Mouse (Mus musculus) heart, adult 2 months (tissue): Measurements from ENCODE around the gene Gimap5. TPM values are rescaled to one million over a fixed set of nuclear protein-coding genes. Genes with fewer than 3 reads are reported as not detected.
A peak's percentile ranks its signal among the peaks of the same experiment; 100 is the strongest.

ENCODE experiments used
- DNase-seq, 2 experiments: peaks; one replicate each; pipeline ENCODE4 v3.0.0; 2021
- H3K27ac ChIP-seq: fragments of 200-600 bp; 2 replicates; pipeline ENCODE4 v1.8.1; 2022
- H3K27me3 ChIP-seq: fragments of 200-500 bp; 2 replicates; pipeline ENCODE4 v1.6.1; 2012; ENCODE audit warnings: mild to moderate bottlenecking, low read length, inconsistent platforms, mixed read lengths; ENCODE audit not compliant: control insufficient read depth, insufficient read depth
- H3K36me3 ChIP-seq: fragments of 200-500 bp; 2 replicates; pipeline ENCODE4 v1.6.1; 2012; ENCODE audit warnings: low read length, inconsistent platforms; ENCODE audit not compliant: control insufficient read depth, insufficient read depth
- H3K4me1 ChIP-seq: fragments of 200-500 bp; 2 replicates; pipeline ENCODE4 v1.6.1; 2011; ENCODE audit warnings: low read length; ENCODE audit not compliant: control insufficient read depth, insufficient read depth
- H3K4me3 ChIP-seq: fragments of 200-600 bp; 2 replicates; pipeline ENCODE4 v1.8.1; 2022
- H3K79me2 ChIP-seq: fragments of 200-500 bp; replicated peaks from 2 replicates; pipeline ENCODE4 v1.6.1; 2012; ENCODE audit warnings: mild to moderate bottlenecking, inconsistent platforms, low read length, moderate library complexity, mixed read lengths; ENCODE audit not compliant: control insufficient read depth, insufficient read depth
- H3K9ac ChIP-seq: fragments of 200-500 bp; 2 replicates; pipeline ENCODE4 v1.6.1; 2012; ENCODE audit warnings: low read depth, mild to moderate bottlenecking, control low read depth, inconsistent platforms, low read length, mixed read lengths
- CTCF ChIP-seq: fragments of 200-600 bp; IDR thresholded peaks from 2 replicates; pipeline ENCODE4 v1.8.1; 2022; ENCODE audit warnings: antibody characterized with exemption, mild to moderate bottlenecking, moderate library complexity
- EP300 ChIP-seq: fragments of 200-500 bp; IDR thresholded peaks from 2 replicates; pipeline ENCODE4 v1.6.1; 2011; ENCODE audit warnings: low read depth, low read length, control low read depth; ENCODE audit not compliant: insufficient read depth
- POLR2A ChIP-seq: fragments of 200-500 bp; IDR thresholded peaks from 2 replicates; pipeline ENCODE4 v1.6.1; 2011; ENCODE audit warnings: mild to moderate bottlenecking, low read depth, low read length, control low read depth; ENCODE audit not compliant: insufficient read depth
- WGBS: fragments of 180-500 bp; shearing (Covaris S2); methylation state at CpG from one replicate; pipeline ENCODE4 v1.1.7; 2018; 5-methylcytosine and 5-hydroxymethylcytosine counted together
- intact Hi-C: fragments of 180-260 bp; cut with DNase I; formaldehyde crosslinking; loops from one replicate; pipeline ENCODE4 v1.15.1; 2025
- long read RNA-seq: library from polyadenylated mRNA; stranded (forward); transcript quantifications from one replicate; pipeline ENCODE4 v2.0.0, GENCODE M21; 2021
- polyA plus RNA-seq: library from polyadenylated mRNA; depleted of rRNA; stranded (reverse); fragments of >200 nt; gene quantifications from 2 replicates; pipeline ENCODE4 v1.2.3, GENCODE M21; 2012; rRNA removed
- total RNA-seq, 2 experiments: library from RNA; stranded (reverse); gene quantifications; 2 replicates each; pipeline ENCODE4 v1.2.3; 2021

Gene Gimap5
- total RNA-seq (1 to 10 TPM; 4.6 to 5.1 TPM), polyA plus RNA-seq (6.2 and 6.6 TPM in 2 replicates)
- long read RNA-seq, partial matches to known transcripts, result 0 of 8 reads
- long read RNA-seq, other reads (novel, unspliced or antisense), result 6 of 8 reads

DNA sequence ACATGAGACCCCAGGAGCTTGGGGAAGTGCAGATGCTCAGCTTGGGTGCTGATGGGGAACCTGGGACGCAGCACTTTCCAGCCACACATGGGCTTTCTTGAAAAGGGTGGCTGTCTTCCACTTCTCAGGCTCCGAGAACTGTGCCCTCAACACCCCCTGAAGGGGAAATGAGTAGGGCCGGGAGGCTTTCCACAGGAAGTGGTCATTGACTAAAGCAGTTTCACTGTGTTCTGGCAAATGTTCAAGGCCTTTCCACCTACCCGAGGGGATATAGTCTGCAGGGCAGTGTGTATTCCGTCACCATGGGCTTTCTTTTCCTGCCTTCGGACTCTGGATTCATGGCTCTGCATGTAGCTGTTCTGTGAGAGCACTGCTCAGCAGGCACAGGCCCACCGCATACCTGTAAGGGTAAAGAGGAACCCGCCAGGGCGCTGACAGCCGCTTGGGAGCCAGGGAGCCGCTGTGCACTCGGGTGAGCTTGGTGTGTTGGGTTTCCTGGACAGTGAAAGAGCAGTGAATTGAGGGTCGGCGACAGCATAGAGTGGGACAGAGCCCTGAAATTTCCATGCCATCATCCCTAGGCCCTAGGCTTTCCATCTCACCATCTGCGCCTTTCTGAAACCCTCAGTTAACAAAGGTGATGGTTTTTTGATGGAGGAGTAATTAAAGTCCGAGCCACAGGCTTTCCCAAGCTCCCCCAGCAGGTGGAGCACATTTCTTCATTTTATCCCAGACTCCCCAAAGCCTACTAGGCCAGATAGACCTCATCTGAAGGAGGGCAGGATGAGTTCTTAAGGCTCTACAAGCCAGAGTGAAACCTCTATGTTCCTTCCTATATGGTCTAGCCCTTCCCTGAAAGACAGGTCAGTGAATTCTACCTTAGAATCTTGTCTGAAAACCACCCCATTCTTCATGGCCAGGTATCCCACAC, at the start of gene Gimap5:
TSS of gene Gimap5 (plus strand) at position 239 of the 931 bp plus-strand sequence.
- TF ChIP-seq POLR2A (peak; percentile 61), EP300 (no peak), CTCF (peak; percentile 81)
- Histone ChIP-seq H3K9ac (peak within 1 kb of the TSS; percentile 72), H3K4me1 (peaks cover 4% of the 10 kb centered on the region), H3K79me2 (peaks cover 2% of the 10 kb centered on the region; the same call in 1 of the 2 replicates), H3K36me3 (peaks cover 4% of the 10 kb centered on the region; the same call in 1 of the 2 replicates), H3K27ac (peak within 1 kb of the TSS; percentile 86), H3K27me3 (no peaks in the 10 kb centered on the region; the same call in 1 of the 2 replicates), H3K4me3 (peak within 1 kb of the TSS; percentile 53)
- peak; percentile 69 to 79 for DNase-seq
- WGBS, result 21% methylated on average over 16 of the region's 16 CpGs
- intact Hi-C loops, result loop anchor here (1.0 to 2.0 kb wide), 4 partner anchors 26 to 99 kb away; partner anchors contain the start of gene Gimap8

DNA sequence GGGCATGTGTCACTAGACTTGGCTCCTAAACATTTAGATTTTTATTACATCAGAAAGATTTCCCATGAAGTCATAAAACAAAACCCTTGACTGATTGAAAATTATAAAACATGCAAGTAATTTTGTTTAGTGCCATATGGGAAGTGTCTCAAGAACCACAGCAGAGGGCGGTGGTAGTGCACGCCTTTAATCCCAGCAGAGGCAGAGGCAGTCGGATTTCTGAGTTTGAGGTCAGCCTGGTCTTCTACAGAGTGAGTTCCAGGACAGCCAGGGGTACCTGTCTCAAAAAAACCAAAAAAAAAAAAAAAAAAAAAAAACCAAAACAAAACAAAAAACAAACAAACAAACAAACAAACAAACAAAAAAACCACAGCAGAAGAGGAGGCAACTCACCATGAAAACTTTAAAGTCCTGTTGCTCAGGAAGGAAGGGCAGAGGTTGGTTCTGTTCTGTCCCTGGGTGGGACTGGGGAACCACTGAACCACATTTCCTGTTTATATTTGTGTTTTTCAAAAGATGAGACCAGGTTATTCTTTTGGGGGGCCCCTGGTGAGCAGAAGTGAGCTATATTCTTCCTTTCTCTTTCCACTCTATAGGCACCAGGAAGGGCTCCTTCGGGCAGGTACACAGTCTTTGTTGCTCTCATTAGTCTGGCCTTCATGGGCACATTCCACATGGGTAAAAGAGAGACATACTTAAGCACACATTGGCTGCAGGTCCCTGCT, 49.0 kb upstream of the Gimap5 start:
- Histone ChIP-seq H3K27me3 (no peaks in the 10 kb centered on the region), H3K27ac (peak overlapping the region; percentile 90), H3K4me3 (no peak overlapping the region), H3K36me3 (peaks cover 32% of the 10 kb centered on the region), H3K9ac (no peak overlapping the region), H3K4me1 (peaks cover 24% of the 10 kb centered on the region), H3K79me2 (no peaks in the 10 kb centered on the region)
- 75% methylated on average over 4 of the region's 4 CpGs for whole genome bisulfite sequencing
- intact Hi-C loops, result no loop called here
- DNase-seq, result no peak
- no peak for TF ChIP-seq EP300
- no peak for TF ChIP-seq CTCF
- no peak for TF ChIP-seq POLR2A

GRCm38 (mm10) chr6:48697555-48697930, 48.5 kb upstream of the Gimap5 start:
- Histone ChIP-seq H3K27me3 (no peaks in the 10 kb centered on the region), H3K27ac (peak overlapping the region; percentile 90), H3K4me1 (peaks cover 26% of the 10 kb centered on the region), H3K36me3 (peaks cover 37% of the 10 kb centered on the region), H3K4me3 (no peak overlapping the region), H3K79me2 (no peaks in the 10 kb centered on the region), H3K9ac (no peak overlapping the region)
- intact Hi-C loops, result no loop called here
- TF ChIP-seq POLR2A, result no peak
- TF ChIP-seq EP300, result no peak
- TF ChIP-seq CTCF, result no peak
- 20% methylated on average over 1 of the region's 1 CpGs for WGBS
- no peak for DNase-seq

DNA sequence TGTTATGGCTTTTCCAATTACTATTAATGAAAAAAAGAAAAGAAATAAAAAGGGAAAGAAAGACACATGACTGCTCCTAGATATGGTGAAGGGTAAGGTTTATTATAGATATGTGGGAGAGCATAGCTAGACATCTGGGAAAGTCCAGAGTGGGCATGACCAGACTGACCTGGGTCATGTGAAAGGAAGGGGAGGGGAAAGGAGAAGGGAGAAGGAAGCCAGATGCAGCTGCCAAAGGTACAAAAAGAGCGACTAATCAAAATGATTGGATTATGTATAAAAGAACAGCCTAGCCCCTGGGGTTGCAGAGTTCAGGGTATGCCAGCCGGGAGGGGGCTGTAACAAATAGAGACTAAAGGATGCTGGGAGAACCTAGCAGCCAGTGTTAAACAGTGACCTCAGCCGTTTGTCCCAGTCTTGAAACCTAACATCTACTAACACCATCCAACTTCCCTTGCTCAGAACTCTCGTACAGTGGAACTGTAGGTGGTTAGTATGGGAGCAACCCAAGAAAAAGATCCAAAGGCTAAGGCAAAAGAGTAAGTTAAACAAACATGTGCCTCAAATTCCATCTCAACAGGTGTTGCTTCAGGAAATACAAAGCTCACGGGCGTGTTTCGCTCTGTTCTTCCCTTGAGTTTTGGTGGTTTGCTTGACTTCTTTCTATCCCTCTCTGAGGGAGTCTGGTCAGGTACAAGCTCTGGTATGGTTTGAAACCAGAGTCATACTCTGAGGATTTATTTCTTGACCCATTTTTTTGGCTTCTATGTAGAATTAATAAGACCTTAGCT, 47.7 kb upstream of the Gimap5 start:
- 64% methylated on average over 7 of the region's 7 CpGs for WGBS
- Histone ChIP-seq H3K79me2 (no peaks in the 10 kb centered on the region), H3K4me3 (no peak overlapping the region), H3K4me1 (peaks cover 28% of the 10 kb centered on the region), H3K36me3 (peaks cover 42% of the 10 kb centered on the region), H3K27ac (peak overlapping the region; percentile 90), H3K9ac (no peak overlapping the region), H3K27me3 (no peaks in the 10 kb centered on the region)
- intact Hi-C loops, result no loop called here
- DNase-seq, result no peak
- TF ChIP-seq POLR2A (no peak), EP300 (no peak), CTCF (no peak)

DNA sequence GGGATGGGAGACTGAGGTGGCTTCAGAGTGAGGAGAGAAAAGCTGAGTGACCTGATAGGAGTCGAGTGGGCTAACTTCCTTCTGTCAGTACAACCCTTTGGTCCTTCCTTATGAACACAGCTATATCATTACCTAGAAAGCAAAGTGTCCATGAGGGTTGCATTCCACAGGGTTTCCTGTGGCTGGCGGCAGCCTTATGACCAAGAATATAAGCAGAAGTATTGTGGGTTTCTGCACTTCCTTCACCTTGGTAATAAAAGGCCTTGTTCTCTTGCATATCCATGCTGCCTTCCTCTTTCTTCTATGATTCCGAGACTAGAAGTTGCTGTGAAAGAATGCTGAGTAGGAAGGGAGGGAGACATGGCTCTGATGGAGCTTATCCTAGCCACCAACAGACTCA, 47.1 kb upstream of the Gimap5 start:
- Histone ChIP-seq H3K4me3 (no peak overlapping the region), H3K79me2 (no peaks in the 10 kb centered on the region), H3K36me3 (peaks cover 44% of the 10 kb centered on the region), H3K27me3 (no peaks in the 10 kb centered on the region), H3K27ac (peak overlapping the region; percentile 90), H3K4me1 (peaks cover 28% of the 10 kb centered on the region), H3K9ac (no peak overlapping the region)
- DNase-seq, result no peak
- intact Hi-C loops, result no loop called here
- TF ChIP-seq CTCF (no peak), POLR2A (no peak), EP300 (no peak)
- 54% methylated on average over 3 of the region's 3 CpGs for WGBS
